Mouse (Mus musculus) forebrain, embryonic 16.5 days (tissue): Measurements from ENCODE around the gene Tti1. TPM values are rescaled to one million over a fixed set of nuclear protein-coding genes. Genes with fewer than 3 reads are reported as not detected.
A peak's percentile ranks its signal among the peaks of the same experiment; 100 is the strongest.

Experiments used
- ATAC-seq: fragments of 200-750 bp; cut with Nextera tagmentation; 2 replicates; pipeline ENCODE4 v1.8.0; 2017; ENCODE audit warnings: mild to moderate bottlenecking, moderate library complexity
- H3K27ac ChIP-seq: fragments of 300-500 bp; sonication (generic); 2 replicates; pipeline ENCODE4 v1.5.1; 2014; ENCODE audit warnings: low read length, control low read depth
- H3K27me3 ChIP-seq: fragments of 300-500 bp; sonication (generic); replicated peaks from 2 replicates; pipeline ENCODE4 v1.6.1; 2014; ENCODE audit warnings: low read length; ENCODE audit not compliant: control insufficient read depth, insufficient read depth
- H3K36me3 ChIP-seq: fragments of 300-500 bp; sonication (generic); 2 replicates; pipeline ENCODE4 v1.6.1; 2014; ENCODE audit not compliant: control insufficient read depth, insufficient read depth
- H3K4me1 ChIP-seq: fragments of 300-500 bp; sonication (generic); replicated peaks from 2 replicates; pipeline ENCODE4 v1.6.1; 2014; ENCODE audit warnings: low read length; ENCODE audit not compliant: control insufficient read depth, insufficient read depth
- H3K4me2 ChIP-seq: fragments of 300-500 bp; sonication (generic); 2 replicates; pipeline ENCODE4 v1.6.1; 2014; ENCODE audit warnings: mild to moderate bottlenecking, low read length, control low read depth
- H3K4me3 ChIP-seq: fragments of 300-500 bp; sonication (generic); replicated peaks from 2 replicates; pipeline ENCODE4 v1.5.1; 2014; ENCODE audit warnings: mild to moderate bottlenecking, low read length, control low read depth
- H3K9ac ChIP-seq: fragments of 300-500 bp; sonication (generic); replicated peaks from 2 replicates; pipeline ENCODE4 v1.6.1; 2014; ENCODE audit warnings: low read depth, low read length, control low read depth
- H3K9me3 ChIP-seq: fragments of 300-500 bp; sonication (generic); 2 replicates; pipeline ENCODE4 v1.6.1; 2016; ENCODE audit warnings: low read length; ENCODE audit not compliant: control insufficient read depth
- WGBS: fragments of 180-500 bp; shearing (Covaris S2); extraction: QIAGEN DNeasy Blood & Tissue Kit; methylation state at CpG from one replicate; pipeline ENCODE4 v1.1.7; 2014; 5-methylcytosine and 5-hydroxymethylcytosine counted together
- polyA plus RNA-seq: library from polyadenylated mRNA; unstranded; fragments of >200 nt; fragmentation: Nextera tagmentation; extraction: Ambion mirVana; gene quantifications from 2 replicates; pipeline ENCODE4 v1.2.1, GENCODE M21; 2015

The Tti1 gene
- polyA plus RNA-seq, 1 experiment from 2014 or later, result 22.1 TPM

GRCm38 (mm10) chr2:157988416-157989190 lies 39.6 kb downstream of the Tti1 start:
- Histone ChIP-seq H3K27me3 (no peaks in the 10 kb centered on the region), H3K4me3 (no peak overlapping the region), H3K36me3 (no peaks in the 10 kb centered on the region), H3K4me2 (no peak overlapping the region), H3K4me1 (peaks cover 35% of the 10 kb centered on the region), H3K9ac (no peak overlapping the region), H3K27ac (peak overlapping the region; percentile 76), H3K9me3 (no peaks in the 10 kb centered on the region)
- 59% methylated on average over 7 of the region's 7 CpGs for WGBS
- ATAC-seq, result peak; percentile 39

GRCm38 (mm10) chr2:157986235-157986634 lies 42.0 kb downstream of the Tti1 start:
- Histone ChIP-seq H3K27me3 (no peaks in the 10 kb centered on the region), H3K9ac (no peak overlapping the region), H3K4me2 (no peak overlapping the region), H3K27ac (no peak overlapping the region), H3K9me3 (no peaks in the 10 kb centered on the region), H3K4me1 (peaks cover 35% of the 10 kb centered on the region), H3K4me3 (no peak overlapping the region), H3K36me3 (no peaks in the 10 kb centered on the region)
- whole genome bisulfite sequencing, result 74% methylated on average over 6 of the region's 6 CpGs
- no peak for ATAC-seq

DNA sequence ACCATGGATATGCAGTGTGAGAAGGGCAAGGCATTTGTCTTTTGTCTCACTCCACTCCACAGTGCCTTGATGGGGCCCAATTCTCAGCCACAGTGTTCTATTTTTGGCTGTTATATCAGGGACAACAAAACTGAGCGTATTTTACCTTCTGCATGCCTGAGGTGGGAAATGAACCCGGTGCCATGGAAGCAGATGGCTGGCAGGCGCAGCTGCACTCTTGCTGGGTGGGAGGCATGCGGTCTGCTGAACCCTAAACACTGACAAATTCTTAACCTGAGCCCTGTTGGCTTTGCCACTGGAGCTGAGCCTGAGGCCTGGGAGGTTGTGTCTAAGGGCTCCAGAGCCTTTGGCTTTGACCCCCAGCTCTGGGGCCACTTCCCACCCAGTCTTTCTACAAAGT lies 42.6 kb downstream of the Tti1 start:
- Histone ChIP-seq H3K27ac (no peak overlapping the region; the same call in 1 of the 2 replicates), H3K9me3 (no peaks in the 10 kb centered on the region), H3K27me3 (no peaks in the 10 kb centered on the region), H3K4me1 (peaks cover 35% of the 10 kb centered on the region), H3K36me3 (no peaks in the 10 kb centered on the region), H3K4me2 (no peak overlapping the region), H3K4me3 (no peak overlapping the region), H3K9ac (no peak overlapping the region)
- WGBS, result 74% methylated on average over 4 of the region's 4 CpGs
- ATAC-seq, result no peak

- H3K9ac ChIP-seq, result no peak overlapping the region
- H3K9me3 ChIP-seq, result no peaks in the 10 kb centered on the region
- H3K4me2 ChIP-seq, result no peak overlapping the region
- H3K4me1 ChIP-seq, result peaks cover 30% of the 10 kb centered on the region
- H3K4me3 ChIP-seq, result no peak overlapping the region
- no peaks in the 10 kb centered on the region for H3K36me3 ChIP-seq
- 89% methylated on average over 4 of the region's 4 CpGs for WGBS
- H3K27me3 ChIP-seq, result no peaks in the 10 kb centered on the region
- no peak for ATAC-seq
- H3K27ac ChIP-seq, result no peak overlapping the region
Measured at GRCm38 (mm10) chr2:157983276-157983675, 45.0 kb downstream of the Tti1 start.

DNA sequence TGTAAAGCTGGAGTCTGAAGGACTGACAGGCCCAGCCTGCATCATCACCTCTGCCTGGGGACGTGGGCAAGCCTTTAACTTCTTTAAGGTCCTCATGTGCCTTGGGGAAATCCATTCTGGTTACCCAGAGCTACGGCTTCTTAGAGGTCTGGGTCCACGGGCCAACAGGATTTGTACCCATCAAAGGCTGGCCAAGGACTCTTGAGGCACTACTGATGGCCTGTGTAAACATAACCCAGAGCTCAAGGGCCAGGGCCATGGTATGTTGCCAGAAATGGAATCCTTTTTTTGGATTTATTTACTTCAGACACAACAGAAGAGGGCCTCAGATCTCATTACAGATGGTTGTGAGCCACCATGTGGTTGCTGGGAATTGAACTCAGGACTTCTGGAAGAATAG lies 45.5 kb downstream of the Tti1 start:
- no peaks in the 10 kb centered on the region for H3K9me3 ChIP-seq
- 85% methylated on average over 3 of the region's 3 CpGs for WGBS
- no peak for ATAC-seq
- peaks cover 25% of the 10 kb centered on the region for H3K4me1 ChIP-seq
- no peak overlapping the region for H3K9ac ChIP-seq
- no peak overlapping the region for H3K4me3 ChIP-seq
- H3K27ac ChIP-seq, result no peak overlapping the region
- H3K36me3 ChIP-seq, result no peaks in the 10 kb centered on the region
- no peaks in the 10 kb centered on the region for H3K27me3 ChIP-seq
- no peak overlapping the region for H3K4me2 ChIP-seq

DNA sequence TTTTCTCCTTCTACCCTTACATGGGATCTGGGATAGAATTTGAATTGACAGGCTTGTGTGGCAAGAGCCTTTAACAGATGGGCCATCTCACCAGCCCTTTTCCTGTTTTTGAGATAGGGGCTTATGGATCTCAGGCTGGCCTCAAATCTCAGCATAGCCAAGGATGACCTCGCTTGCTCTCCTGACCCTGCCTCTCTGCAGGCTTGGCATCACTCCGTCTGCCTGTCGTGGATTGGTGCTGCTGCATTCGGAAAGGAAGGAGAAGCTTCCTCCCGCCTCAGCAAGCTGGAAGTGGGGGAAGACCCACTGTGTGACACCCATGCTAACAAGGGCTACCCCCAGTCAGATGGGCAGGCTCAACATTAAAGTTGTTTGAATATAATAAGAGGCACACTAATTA lies 49.0 kb downstream of the Tti1 start:
- no peak for ATAC-seq
- Histone ChIP-seq H3K4me3 (no peak overlapping the region), H3K27ac (no peak overlapping the region), H3K9ac (no peak overlapping the region), H3K4me2 (no peak overlapping the region), H3K9me3 (no peaks in the 10 kb centered on the region), H3K36me3 (no peaks in the 10 kb centered on the region), H3K4me1 (peaks cover 17% of the 10 kb centered on the region), H3K27me3 (no peaks in the 10 kb centered on the region)
- 61% methylated on average over 5 of the region's 5 CpGs for WGBS

DNA sequence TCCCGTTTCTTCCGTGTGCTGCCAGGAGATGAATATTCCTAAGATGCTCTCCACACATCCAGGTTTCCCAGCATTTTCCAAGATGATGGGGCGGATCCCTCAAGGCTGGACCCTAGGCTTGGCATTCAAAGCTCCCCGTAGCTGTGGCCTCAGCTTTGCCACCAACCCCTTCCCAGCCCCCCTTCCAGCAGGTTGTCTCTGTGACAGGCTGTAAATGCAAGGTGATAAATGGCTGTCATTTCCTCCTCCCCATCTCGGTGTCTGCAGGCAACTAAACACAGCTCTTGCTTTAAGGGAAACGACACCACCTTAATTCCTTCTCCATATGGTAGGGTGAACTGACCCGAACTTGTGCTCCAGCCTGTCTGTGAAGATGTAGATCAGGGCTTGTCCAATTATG lies 52.6 kb downstream of the Tti1 start:
- Histone ChIP-seq H3K27me3 (no peaks in the 10 kb centered on the region), H3K4me2 (peak overlapping the region; percentile 30), H3K4me1 (peaks cover 17% of the 10 kb centered on the region), H3K36me3 (no peaks in the 10 kb centered on the region), H3K27ac (peak overlapping the region; percentile 68), H3K9ac (0 out of 2 replicates have a peak overlapping the region, but pooled peaks have one; percentile 1), H3K9me3 (no peaks in the 10 kb centered on the region), H3K4me3 (no peak overlapping the region)
- 7% methylated on average over 7 of the region's 7 CpGs for WGBS
- ATAC-seq, result no peak

DNA sequence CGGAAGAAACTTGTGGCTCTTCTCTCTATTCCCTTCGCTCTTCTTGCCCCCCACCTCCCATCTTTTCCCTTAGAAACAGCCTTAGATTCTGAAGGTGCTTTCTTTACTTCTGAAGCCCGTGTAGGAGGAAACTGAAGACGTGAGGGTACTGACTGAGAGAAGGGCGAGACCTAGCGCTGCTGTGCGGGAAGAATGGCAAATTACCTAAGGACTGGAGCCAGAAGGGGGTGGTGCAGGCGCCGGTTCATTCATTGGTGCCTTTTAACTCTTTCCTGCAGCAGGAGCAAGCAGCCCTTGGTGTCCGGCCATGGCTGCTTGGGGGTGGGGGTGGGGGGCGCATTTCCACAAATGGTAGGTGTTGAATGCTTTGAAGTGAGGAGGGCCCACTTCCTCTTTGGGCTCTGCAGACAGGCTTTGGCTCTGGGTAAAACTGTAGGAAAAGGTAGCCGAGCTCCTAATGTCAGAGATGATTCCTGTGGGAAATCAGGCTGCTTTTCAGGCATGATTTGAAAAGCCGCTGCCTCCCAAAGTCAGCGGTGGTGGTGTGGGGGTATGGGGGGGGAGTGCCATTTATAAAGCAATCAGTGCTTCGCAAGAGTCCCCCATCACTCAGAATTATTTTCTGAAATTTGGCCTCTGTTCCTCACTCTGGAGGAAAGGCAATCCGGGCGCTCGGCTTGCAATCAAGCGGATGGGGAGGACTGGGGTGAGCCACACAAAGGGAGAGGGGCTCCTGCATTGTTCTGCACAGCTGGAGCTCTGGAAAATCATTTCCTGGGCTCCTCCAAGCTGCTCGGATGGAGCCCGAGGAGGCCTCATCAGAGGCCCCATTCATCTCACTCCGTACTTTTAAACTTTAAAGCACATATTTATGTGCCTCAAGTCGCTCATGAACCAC lies 53.4 kb downstream of the Tti1 start:
- Histone ChIP-seq H3K4me3 (no peak overlapping the region), H3K36me3 (no peaks in the 10 kb centered on the region), H3K27ac (peak overlapping the region; percentile 68), H3K27me3 (no peaks in the 10 kb centered on the region), H3K9ac (peak overlapping the region; percentile 2; the same call in 1 of the 2 replicates), H3K9me3 (no peaks in the 10 kb centered on the region), H3K4me1 (peaks cover 17% of the 10 kb centered on the region), H3K4me2 (peak overlapping the region; percentile 30)
- peak; percentile 82 for ATAC-seq
- 2% methylated on average over 23 of the region's 23 CpGs for WGBS

GRCm38 (mm10) chr2:157970669-157971068 lies 57.6 kb downstream of the Tti1 start:
- WGBS, result 8% methylated on average over 3 of the region's 3 CpGs
- Histone ChIP-seq H3K4me1 (peaks cover 18% of the 10 kb centered on the region), H3K36me3 (no peaks in the 10 kb centered on the region), H3K4me3 (no peak overlapping the region), H3K4me2 (no peak overlapping the region), H3K9me3 (no peaks in the 10 kb centered on the region), H3K27me3 (peaks cover 6% of the 10 kb centered on the region; the same call in 1 of the 2 replicates), H3K9ac (no peak overlapping the region), H3K27ac (no peak overlapping the region)
- no peak for ATAC-seq
